Mouse (Mus musculus): ENCODE results near the gene Veph1. TPM values are rescaled to one million over a fixed set of nuclear protein-coding genes. Genes with fewer than 3 reads are reported as not detected.

Veph1 gene
- polyA plus RNA-seq, 1 experiment from 2014 or later, result 17.3 TPM

DNA sequence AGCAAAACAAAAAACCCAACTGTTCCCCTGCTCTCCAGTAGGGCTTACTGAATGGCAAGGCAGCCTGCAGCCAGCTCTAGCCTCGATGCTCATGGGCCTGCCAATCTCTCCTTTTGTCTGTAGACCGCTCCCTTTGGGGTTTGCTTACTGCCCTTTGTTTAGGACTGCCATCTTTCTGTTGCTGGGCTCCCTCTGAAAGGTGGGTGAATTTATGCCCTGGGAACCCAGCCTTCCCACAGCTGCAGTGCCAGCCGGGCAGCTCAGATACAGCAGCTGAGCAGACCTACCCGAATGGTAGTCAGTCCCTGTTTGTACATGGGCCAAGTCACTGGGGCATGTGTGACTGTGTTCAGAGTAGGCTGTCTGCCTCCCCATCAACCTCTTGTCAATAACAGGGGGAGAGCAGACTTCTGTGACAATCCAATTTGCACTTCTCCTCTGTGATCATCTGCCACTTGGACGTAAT, 28.9 kb upstream of the Veph1 start:
- ATAC-seq (replicated peaks; ENCODE audit: low FRiP score, low read depth), result no peak
- WGBS, result 79% methylated on average over 5 of the region's 5 CpGs
- Histone ChIP-seq H3K27me3 (ENCODE audit: insufficient read depth, low read length) (no peaks in the 10 kb centered on the region), H3K36me3 (ENCODE audit: insufficient read depth, low read length) (no peaks in the 10 kb centered on the region), H3K9me3 (replicated peaks; ENCODE audit: low read length) (no peaks in the 10 kb centered on the region), H3K4me2 (ENCODE audit: low read length) (no peak overlapping the region), H3K27ac (no peak overlapping the region), H3K4me3 (replicated peaks; ENCODE audit: low read depth, low read length) (no peak overlapping the region), H3K9ac (ENCODE audit: low read depth, low read length) (no peak overlapping the region), H3K4me1 (replicated peaks; ENCODE audit: insufficient read depth, low read length) (no peaks in the 10 kb centered on the region)
- no peak for TF ChIP-seq CTCF (IDR thresholded peaks at IDR 0.05; ENCODE audit: low read depth)
- DNase-seq (ENCODE audit: low spot score), result no peak

DNA sequence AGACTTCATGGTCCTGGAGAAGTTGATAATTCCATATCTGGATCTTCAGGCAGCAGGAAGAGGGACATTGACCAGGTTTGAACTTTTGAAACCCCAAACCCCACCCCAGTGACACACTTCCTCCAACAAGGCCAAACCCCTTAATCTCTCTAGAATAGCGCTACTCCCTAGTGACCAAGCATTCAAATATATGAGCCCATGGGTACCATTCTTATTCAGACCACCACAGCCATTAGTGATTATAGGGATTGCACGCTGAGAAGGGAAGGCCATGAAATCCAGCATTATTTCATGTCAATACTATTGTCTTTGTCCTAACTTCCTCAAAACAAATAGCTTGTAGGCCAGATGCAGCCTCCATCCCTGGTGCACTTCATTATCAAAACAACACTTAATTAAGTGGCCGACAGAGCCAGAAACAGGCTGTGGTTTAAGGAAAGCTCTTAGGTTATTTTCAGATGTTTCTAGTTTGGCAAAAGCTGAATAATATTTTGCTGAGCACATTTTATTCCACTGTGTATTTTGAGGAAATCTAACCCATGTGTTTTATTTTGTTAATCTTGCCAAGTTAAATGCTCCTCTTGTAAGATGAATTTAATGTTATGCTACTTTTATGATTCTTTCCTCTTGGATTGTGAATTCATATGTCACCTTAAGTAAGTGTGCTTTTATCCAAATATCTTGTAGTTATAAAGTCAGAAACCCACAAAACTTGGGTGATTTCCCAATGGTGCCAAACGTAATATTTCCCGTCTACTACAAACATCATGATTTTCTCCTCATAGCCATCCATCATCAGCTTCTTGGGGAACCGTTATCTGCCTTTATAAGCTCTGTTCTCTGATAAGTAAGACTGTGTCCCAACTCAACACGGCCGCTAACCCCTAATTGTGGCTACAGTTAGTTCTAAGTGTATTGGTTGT, 18.4 kb upstream of the Veph1 start:
- Histone ChIP-seq H3K36me3 (ENCODE audit: insufficient read depth, low read length) (no peaks in the 10 kb centered on the region), H3K9ac (ENCODE audit: low read depth, low read length) (no peak overlapping the region), H3K27me3 (ENCODE audit: insufficient read depth, low read length) (no peaks in the 10 kb centered on the region), H3K4me3 (replicated peaks; ENCODE audit: low read depth, low read length) (no peak overlapping the region), H3K4me1 (replicated peaks; ENCODE audit: insufficient read depth, low read length) (no peaks in the 10 kb centered on the region), H3K4me2 (ENCODE audit: low read length) (no peak overlapping the region), H3K9me3 (replicated peaks; ENCODE audit: low read length) (no peaks in the 10 kb centered on the region), H3K27ac (no peak overlapping the region)
- 78% methylated on average over 8 of the region's 8 CpGs for WGBS
- no peak for TF ChIP-seq CTCF (IDR thresholded peaks at IDR 0.05; ENCODE audit: low read depth)
- DNase-seq (ENCODE audit: low spot score) (no peak), ATAC-seq (replicated peaks; ENCODE audit: low FRiP score, low read depth) (no peak)

DNA sequence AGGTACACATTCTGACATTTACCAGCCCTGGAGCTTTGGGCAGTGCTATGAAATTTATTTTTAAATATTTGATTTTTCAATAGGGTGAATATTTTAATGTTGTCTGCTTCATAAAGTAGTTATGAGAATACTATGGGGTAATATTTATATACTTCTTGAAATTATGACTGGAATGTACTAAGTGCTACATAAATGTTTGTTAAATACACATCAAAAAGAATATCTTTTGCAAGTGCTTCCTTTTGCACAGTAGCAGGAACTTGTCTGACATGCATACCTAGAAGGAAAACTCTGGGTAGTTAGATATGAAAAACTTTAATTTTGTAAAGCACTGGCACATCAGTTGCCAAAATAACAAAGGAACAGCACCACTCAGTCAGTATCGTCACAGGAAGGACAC, 13.9 kb upstream of the Veph1 start:
- no peak overlapping the region for H3K9ac ChIP-seq (ENCODE audit: low read depth, low read length)
- ATAC-seq (replicated peaks; ENCODE audit: low FRiP score, low read depth), result no peak

DNA sequence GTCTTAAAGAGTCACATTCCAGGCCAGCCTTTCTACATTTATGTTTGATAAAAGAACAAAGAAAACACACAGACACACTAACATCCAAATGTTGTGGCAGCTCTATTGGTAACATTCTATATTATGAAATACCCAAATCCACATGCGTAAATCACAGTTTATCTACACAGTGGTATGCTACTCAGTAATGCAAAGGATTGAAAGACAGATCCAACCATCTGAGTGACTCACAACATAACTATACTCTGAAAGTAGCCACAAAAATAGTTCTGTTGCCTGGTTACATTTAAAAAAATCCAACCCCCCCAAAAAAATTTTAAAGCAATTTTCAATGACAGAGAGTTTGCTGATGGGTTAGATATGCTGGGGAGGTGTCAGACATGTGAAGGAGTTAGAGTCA, 12.9 kb upstream of the Veph1 start:
- no peak for TF ChIP-seq CTCF (IDR thresholded peaks at IDR 0.05; ENCODE audit: low read depth)
- Histone ChIP-seq H3K9ac (ENCODE audit: low read depth, low read length) (no peak overlapping the region), H3K27me3 (ENCODE audit: insufficient read depth, low read length) (no peaks in the 10 kb centered on the region), H3K27ac (no peak overlapping the region), H3K9me3 (replicated peaks; ENCODE audit: low read length) (no peaks in the 10 kb centered on the region), H3K4me3 (replicated peaks; ENCODE audit: low read depth, low read length) (no peak overlapping the region), H3K4me2 (ENCODE audit: low read length) (no peak overlapping the region), H3K36me3 (ENCODE audit: insufficient read depth, low read length) (no peaks in the 10 kb centered on the region), H3K4me1 (replicated peaks; ENCODE audit: insufficient read depth, low read length) (no peaks in the 10 kb centered on the region)
- 95% methylated on average over 1 of the region's 1 CpGs for WGBS
- no peak for ATAC-seq (replicated peaks; ENCODE audit: low FRiP score, low read depth)
- no peak for DNase-seq (ENCODE audit: low spot score)

More for the DNA sequence above, 13.9 kb upstream of the Veph1 start:
- Histone ChIP-seq H3K9me3 (replicated peaks; ENCODE audit: low read length) (no peaks in the 10 kb centered on the region), H3K27ac (no peak overlapping the region), H3K4me2 (ENCODE audit: low read length) (no peak overlapping the region), H3K4me3 (replicated peaks; ENCODE audit: low read depth, low read length) (no peak overlapping the region), H3K27me3 (ENCODE audit: insufficient read depth, low read length) (no peaks in the 10 kb centered on the region), H3K36me3 (ENCODE audit: insufficient read depth, low read length) (no peaks in the 10 kb centered on the region), H3K4me1 (replicated peaks; ENCODE audit: insufficient read depth, low read length) (no peaks in the 10 kb centered on the region)
- 87% methylated on average over 1 of the region's 1 CpGs for WGBS
- DNase-seq (ENCODE audit: low spot score), result no peak
- no peak for TF ChIP-seq CTCF (IDR thresholded peaks at IDR 0.05; ENCODE audit: low read depth)

DNA sequence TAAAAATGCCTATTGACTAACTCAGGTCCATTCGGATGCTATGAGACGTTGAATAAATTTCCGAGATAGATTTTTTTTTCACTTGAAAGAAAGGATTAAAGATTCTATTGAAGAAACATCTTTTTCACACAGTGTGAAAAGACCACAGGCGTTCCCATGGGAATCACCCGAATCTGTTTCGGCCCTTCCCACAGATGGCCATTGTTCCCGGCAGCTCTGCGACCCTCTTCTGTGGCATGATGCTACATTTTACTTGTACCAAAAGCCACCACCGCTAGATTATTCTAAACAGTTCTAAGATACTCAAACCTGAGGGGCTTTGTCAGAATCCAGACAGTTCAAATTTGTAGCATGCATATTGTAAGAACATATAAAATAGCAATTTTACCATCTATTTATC, 1.4 kb downstream of the Veph1 start:
- WGBS, result 77% methylated on average over 9 of the region's 9 CpGs
- peak overlapping the region; percentile 37 for H3K4me2 ChIP-seq (ENCODE audit: low read length)
- no peak for ATAC-seq (replicated peaks; ENCODE audit: low FRiP score, low read depth)

DNA sequence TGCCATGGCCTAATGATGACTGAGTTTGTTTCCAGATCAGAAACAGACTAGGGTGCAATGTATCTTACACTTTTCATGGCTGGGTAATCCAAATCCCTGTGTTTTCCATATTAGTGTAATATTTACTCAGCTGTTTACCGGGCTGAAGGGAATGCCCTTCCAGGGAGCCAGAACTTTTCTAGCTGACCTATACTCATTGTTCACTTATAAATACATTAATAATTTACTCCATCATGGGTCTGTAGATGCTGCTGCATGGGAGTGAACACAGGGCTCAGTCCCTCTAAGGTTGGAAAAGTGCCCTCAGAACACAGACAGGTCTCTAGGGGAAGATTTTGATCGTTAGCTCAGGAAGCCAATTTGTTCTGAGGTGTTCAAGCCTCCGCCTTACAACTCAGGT, 1.9 kb downstream of the Veph1 start:
- ATAC-seq (replicated peaks; ENCODE audit: low FRiP score, low read depth) (no peak; the same call in 1 of the 2 replicates), DNase-seq (ENCODE audit: low spot score) (peak; percentile 18)
- Histone ChIP-seq H3K27me3 (ENCODE audit: insufficient read depth, low read length) (no peaks in the 10 kb centered on the region), H3K4me1 (replicated peaks; ENCODE audit: insufficient read depth, low read length) (no peaks in the 10 kb centered on the region), H3K4me3 (replicated peaks; ENCODE audit: low read depth, low read length) (peak overlapping the region; percentile 30; the same call in 1 of the 2 replicates), H3K9ac (ENCODE audit: low read depth, low read length) (no peak overlapping the region), H3K27ac (peak overlapping the region; percentile 68), H3K4me2 (ENCODE audit: low read length) (peak overlapping the region; percentile 37), H3K9me3 (replicated peaks; ENCODE audit: low read length) (no peaks in the 10 kb centered on the region), H3K36me3 (ENCODE audit: insufficient read depth, low read length) (no peaks in the 10 kb centered on the region)
- TF ChIP-seq CTCF (IDR thresholded peaks at IDR 0.05; ENCODE audit: low read depth), result no peak
- WGBS, result 49% methylated on average over 3 of the region's 3 CpGs

More for the DNA sequence above, 1.4 kb downstream of the Veph1 start:
- DNase-seq (ENCODE audit: low spot score), result no peak
- Histone ChIP-seq H3K4me1 (replicated peaks; ENCODE audit: insufficient read depth, low read length) (no peaks in the 10 kb centered on the region), H3K27ac (peak overlapping the region; percentile 68), H3K9ac (ENCODE audit: low read depth, low read length) (no peak overlapping the region), H3K36me3 (ENCODE audit: insufficient read depth, low read length) (no peaks in the 10 kb centered on the region), H3K27me3 (ENCODE audit: insufficient read depth, low read length) (no peaks in the 10 kb centered on the region), H3K4me3 (replicated peaks; ENCODE audit: low read depth, low read length) (peak overlapping the region; percentile 30; the same call in 1 of the 2 replicates), H3K9me3 (replicated peaks; ENCODE audit: low read length) (no peaks in the 10 kb centered on the region)
- no peak for TF ChIP-seq CTCF (IDR thresholded peaks at IDR 0.05; ENCODE audit: low read depth)
